Mouse (Mus musculus) embryonic facial prominence, embryonic 13.5 days (tissue): ENCODE measurements at regions not wholly inside any gene's neighbourhood (a gene's known extent, or its start where the extent isn't known, plus 50 kb on each side); places are given as distances from the start of the nearest gene placed in this dataset.

Experiments
- ATAC-seq: fragments of 200-750 bp; cut with Nextera tagmentation; 2 replicates; pipeline ENCODE4 v1.8.0; 2017; ENCODE audit warnings: low read depth; ENCODE audit not compliant: insufficient number of reproducible peaks, insufficient read depth, low FRiP score, low TSS enrichment
- H3K27ac ChIP-seq: fragments of 300-500 bp; sonication (generic); 2 replicates; pipeline ENCODE4 v1.5.1; 2015; ENCODE audit warnings: moderate library complexity, mild to moderate bottlenecking, inconsistent platforms
- H3K27me3 ChIP-seq: fragments of 300-500 bp; sonication (generic); 2 replicates; pipeline ENCODE4 v1.6.1; 2015; ENCODE audit warnings: mild to moderate bottlenecking, inconsistent platforms
- H3K36me3 ChIP-seq: fragments of 300-500 bp; sonication (generic); 2 replicates; pipeline ENCODE4 v1.6.1; 2015; ENCODE audit warnings: mild to moderate bottlenecking, inconsistent platforms
- H3K4me1 ChIP-seq: fragments of 300-500 bp; sonication (generic); 2 replicates; pipeline ENCODE4 v1.6.1; 2015; ENCODE audit warnings: inconsistent platforms
- H3K4me2 ChIP-seq: fragments of 300-500 bp; sonication (generic); 2 replicates; pipeline ENCODE4 v1.6.1; 2015; ENCODE audit warnings: moderate library complexity, mild to moderate bottlenecking, inconsistent platforms
- H3K4me3 ChIP-seq: fragments of 300-500 bp; sonication (generic); 2 replicates; pipeline ENCODE4 v1.5.1; 2015; ENCODE audit warnings: mild to moderate bottlenecking, inconsistent platforms
- H3K9ac ChIP-seq: fragments of 300-500 bp; sonication (generic); 2 replicates; pipeline ENCODE4 v1.6.1; 2015; ENCODE audit warnings: mild to moderate bottlenecking, inconsistent platforms
- H3K9me3 ChIP-seq: fragments of 300-500 bp; sonication (generic); 2 replicates; pipeline ENCODE4 v1.6.1; 2016; ENCODE audit warnings: inconsistent platforms
- WGBS: fragments of 180-500 bp; shearing (Covaris S2); methylation state at CpG from one replicate; pipeline ENCODE4 v1.1.7; 2015; ENCODE audit warnings: mixed read lengths; 5-methylcytosine and 5-hydroxymethylcytosine counted together

- H3K4me3 ChIP-seq: no peak overlapping the region
- 0 out of 2 replicates have a peak, but pooled peaks cover 7% of the 10 kb centered on the region for H3K4me1 ChIP-seq
- no peaks in the 10 kb centered on the region for H3K36me3 ChIP-seq
- H3K27me3 ChIP-seq: no peaks in the 10 kb centered on the region
- no peak overlapping the region for H3K9ac ChIP-seq
- no peak for ATAC-seq
- WGBS: 67% methylated on average over 12 of the region's 12 CpGs
- no peaks in the 10 kb centered on the region; the same call in 1 of the 2 replicates for H3K9me3 ChIP-seq
- no peak overlapping the region for H3K27ac ChIP-seq
- H3K4me2 ChIP-seq: no peak overlapping the region
Measured at GRCm38 (mm10) chr13:58495390-58496073, 92.4 kb upstream of the Hnrnpk start.

DNA sequence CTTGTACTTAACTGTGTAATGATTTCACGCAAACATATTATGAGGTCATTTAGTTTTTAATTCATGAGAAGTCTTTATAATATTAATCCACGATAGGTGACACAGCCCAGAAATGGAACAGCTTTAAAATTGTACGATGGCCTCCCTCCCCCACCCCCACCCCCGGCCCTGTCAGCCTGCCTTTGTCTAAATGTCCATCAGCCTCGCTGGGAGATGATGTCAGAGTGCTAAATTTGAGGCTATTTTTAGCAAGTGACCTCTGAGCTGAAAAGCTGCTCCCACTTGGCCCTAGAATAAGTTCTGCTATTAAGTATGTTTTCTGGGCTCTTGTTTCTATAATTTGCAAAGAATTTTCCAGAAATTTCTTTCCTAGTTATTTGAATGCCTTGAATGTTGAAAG is 91.6 kb upstream of the Hnrnpk start:
- Histone ChIP-seq H3K36me3 (no peaks in the 10 kb centered on the region), H3K4me3 (no peak overlapping the region), H3K27ac (no peak overlapping the region), H3K9me3 (no peaks in the 10 kb centered on the region; the same call in 1 of the 2 replicates), H3K27me3 (no peaks in the 10 kb centered on the region), H3K9ac (no peak overlapping the region), H3K4me2 (no peak overlapping the region), H3K4me1 (0 out of 2 replicates have a peak, but pooled peaks cover 7% of the 10 kb centered on the region)
- no peak for ATAC-seq
- 54% methylated on average over 5 of the region's 5 CpGs for WGBS

GRCm38 (mm10) chr13:58490829-58491228 is 87.7 kb upstream of the Hnrnpk start:
- Histone ChIP-seq H3K27ac (no peak overlapping the region), H3K27me3 (no peaks in the 10 kb centered on the region), H3K36me3 (no peaks in the 10 kb centered on the region), H3K9ac (no peak overlapping the region), H3K4me3 (no peak overlapping the region), H3K4me1 (0 out of 2 replicates have a peak, but pooled peaks cover 6% of the 10 kb centered on the region), H3K9me3 (no peaks in the 10 kb centered on the region; the same call in 1 of the 2 replicates), H3K4me2 (no peak overlapping the region)
- ATAC-seq: no peak
- WGBS: 68% methylated on average over 8 of the region's 8 CpGs

GRCm38 (mm10) chr13:58485011-58485410 is 81.9 kb upstream of the Hnrnpk start:
- Histone ChIP-seq H3K4me2 (no peak overlapping the region), H3K4me3 (no peak overlapping the region), H3K4me1 (no peaks in the 10 kb centered on the region), H3K27ac (no peak overlapping the region), H3K27me3 (no peaks in the 10 kb centered on the region), H3K9me3 (no peaks in the 10 kb centered on the region), H3K36me3 (no peaks in the 10 kb centered on the region), H3K9ac (no peak overlapping the region)
- WGBS: 46% methylated on average over 10 of the region's 10 CpGs
- ATAC-seq: no peak

DNA sequence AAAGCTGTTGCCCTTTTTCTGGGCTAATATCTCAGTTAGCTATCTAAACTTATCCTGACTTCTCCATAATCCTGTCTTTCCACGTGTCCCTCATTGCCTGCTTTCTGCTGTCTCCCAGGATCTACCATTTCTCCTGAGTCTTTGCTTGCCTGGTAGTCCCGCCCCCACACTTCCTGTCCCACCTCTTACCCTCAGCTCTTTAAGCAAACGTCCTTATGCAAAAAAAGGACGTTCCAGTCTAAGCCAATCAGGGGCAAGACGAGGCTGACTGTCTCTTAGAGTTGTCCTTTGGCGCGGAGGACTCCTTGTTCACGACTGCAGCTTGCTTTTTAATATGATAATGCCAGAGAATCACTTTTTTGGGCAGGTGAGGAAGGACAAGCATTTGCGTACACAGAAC is 79.6 kb upstream of the Hnrnpk start:
- no peak overlapping the region for H3K9ac ChIP-seq
- no peak for ATAC-seq
- H3K4me1 ChIP-seq: no peaks in the 10 kb centered on the region
- 63% methylated on average over 9 of the region's 9 CpGs for WGBS
- no peaks in the 10 kb centered on the region for H3K9me3 ChIP-seq
- H3K27ac ChIP-seq: no peak overlapping the region
- no peak overlapping the region for H3K4me2 ChIP-seq
- no peaks in the 10 kb centered on the region for H3K36me3 ChIP-seq
- no peaks in the 10 kb centered on the region for H3K27me3 ChIP-seq
- H3K4me3 ChIP-seq: no peak overlapping the region

- H3K27me3 ChIP-seq: no peaks in the 10 kb centered on the region
- 85% methylated on average over 10 of the region's 10 CpGs for WGBS
- no peak overlapping the region for H3K4me2 ChIP-seq
- no peaks in the 10 kb centered on the region for H3K4me1 ChIP-seq
- no peaks in the 10 kb centered on the region for H3K36me3 ChIP-seq
- no peak overlapping the region for H3K9ac ChIP-seq
- ATAC-seq: no peak
- H3K9me3 ChIP-seq: no peaks in the 10 kb centered on the region
- H3K4me3 ChIP-seq: no peak overlapping the region
- H3K27ac ChIP-seq: no peak overlapping the region
Measured at GRCm38 (mm10) chr13:58480928-58481598, 77.9 kb upstream of the Hnrnpk start.

- WGBS: 73% methylated on average over 8 of the region's 8 CpGs
- no peak for ATAC-seq
Measured at GRCm38 (mm10) chr13:58480388-58480927, 77.3 kb upstream of the Hnrnpk start.

GRCm38 (mm10) chr13:58478438-58478837 is 75.3 kb upstream of the Hnrnpk start:
- no peaks in the 10 kb centered on the region for H3K27me3 ChIP-seq
- no peak for ATAC-seq
- no peak overlapping the region for H3K4me2 ChIP-seq
- 68% methylated on average over 5 of the region's 5 CpGs for WGBS
- H3K9ac ChIP-seq: no peak overlapping the region
- no peaks in the 10 kb centered on the region for H3K36me3 ChIP-seq
- H3K4me3 ChIP-seq: no peak overlapping the region
- no peaks in the 10 kb centered on the region for H3K9me3 ChIP-seq
- H3K4me1 ChIP-seq: no peaks in the 10 kb centered on the region
- H3K27ac ChIP-seq: no peak overlapping the region

More at GRCm38 (mm10) chr13:58480388-58480927, 77.3 kb upstream of the Hnrnpk start:
- Histone ChIP-seq H3K36me3 (no peaks in the 10 kb centered on the region), H3K4me3 (no peak overlapping the region), H3K27me3 (no peaks in the 10 kb centered on the region), H3K9me3 (no peaks in the 10 kb centered on the region), H3K27ac (no peak overlapping the region), H3K4me1 (no peaks in the 10 kb centered on the region), H3K9ac (no peak overlapping the region), H3K4me2 (no peak overlapping the region)

DNA sequence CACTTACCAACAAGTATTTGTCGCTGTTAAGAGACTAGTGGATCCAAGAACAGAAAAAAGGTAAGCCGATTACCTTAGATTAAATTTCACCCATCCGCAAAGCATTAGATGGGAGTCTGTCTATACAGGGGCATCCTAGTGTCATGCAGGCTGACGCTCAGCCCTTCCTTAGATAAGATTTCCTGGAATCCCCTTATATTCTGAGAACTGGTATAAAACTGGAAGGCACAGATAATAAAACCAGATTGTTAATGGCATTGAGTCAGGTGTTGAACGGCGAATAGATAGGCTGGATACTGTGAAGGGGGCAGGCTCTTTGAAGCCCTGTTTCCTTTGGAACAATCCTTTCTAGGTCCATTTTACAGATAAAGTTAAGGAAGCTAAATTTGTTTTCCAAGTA is 74.1 kb upstream of the Hnrnpk start:
- Histone ChIP-seq H3K4me1 (0 out of 2 replicates have a peak, but pooled peaks cover 2% of the 10 kb centered on the region), H3K9me3 (no peaks in the 10 kb centered on the region), H3K36me3 (no peaks in the 10 kb centered on the region), H3K27me3 (peaks cover 11% of the 10 kb centered on the region), H3K9ac (no peak overlapping the region), H3K4me3 (no peak overlapping the region), H3K4me2 (no peak overlapping the region), H3K27ac (no peak overlapping the region)
- 90% methylated on average over 6 of the region's 6 CpGs for WGBS
- ATAC-seq: no peak

DNA sequence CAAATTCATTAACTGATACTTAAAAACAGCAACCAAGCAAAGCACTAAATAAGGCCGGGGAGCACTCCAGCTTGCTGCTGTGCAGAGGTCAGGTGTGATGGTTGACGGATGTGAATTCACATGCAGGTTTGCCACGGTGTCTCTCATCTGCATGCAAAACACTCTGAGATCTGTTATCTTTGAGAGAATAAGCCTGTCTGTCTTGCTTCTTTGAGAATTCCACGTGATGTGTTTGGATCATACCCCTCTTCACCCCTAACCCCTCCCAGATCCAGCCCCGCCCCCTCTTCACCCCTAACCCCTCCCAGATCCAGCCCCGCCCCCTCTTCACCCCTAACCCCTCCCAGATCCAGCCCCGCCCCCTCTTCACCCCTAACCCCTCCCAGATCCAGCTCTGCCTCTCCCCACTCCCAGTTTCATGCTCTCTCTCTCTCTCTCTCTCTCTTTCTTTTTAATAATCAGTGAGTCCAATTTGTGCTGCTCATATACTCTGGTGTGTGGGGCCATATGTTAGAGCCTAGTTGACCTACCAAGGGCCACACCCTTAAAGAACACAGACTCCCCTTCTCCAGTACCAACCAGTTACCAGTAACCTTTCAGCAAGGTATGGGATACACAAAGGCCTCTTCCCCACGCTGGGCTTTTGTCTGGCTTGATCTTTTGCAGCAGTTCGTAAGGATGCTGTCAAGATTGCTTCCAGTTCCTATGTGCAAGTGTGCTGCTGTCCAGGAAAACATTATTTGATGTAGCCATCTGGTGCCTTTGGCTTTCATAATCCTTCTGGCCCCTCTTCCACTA is 73.1 kb upstream of the Hnrnpk start:
- whole genome bisulfite sequencing: 41% methylated on average over 8 of the region's 9 CpGs
- no peaks in the 10 kb centered on the region for H3K36me3 ChIP-seq
- H3K4me3 ChIP-seq: no peak overlapping the region
- no peaks in the 10 kb centered on the region for H3K9me3 ChIP-seq
- no peak overlapping the region for H3K27ac ChIP-seq
- peaks cover 10% of the 10 kb centered on the region for H3K4me1 ChIP-seq
- H3K4me2 ChIP-seq: no peak overlapping the region
- ATAC-seq: no peak
- no peak overlapping the region for H3K9ac ChIP-seq
- H3K27me3 ChIP-seq: peaks cover 21% of the 10 kb centered on the region

DNA sequence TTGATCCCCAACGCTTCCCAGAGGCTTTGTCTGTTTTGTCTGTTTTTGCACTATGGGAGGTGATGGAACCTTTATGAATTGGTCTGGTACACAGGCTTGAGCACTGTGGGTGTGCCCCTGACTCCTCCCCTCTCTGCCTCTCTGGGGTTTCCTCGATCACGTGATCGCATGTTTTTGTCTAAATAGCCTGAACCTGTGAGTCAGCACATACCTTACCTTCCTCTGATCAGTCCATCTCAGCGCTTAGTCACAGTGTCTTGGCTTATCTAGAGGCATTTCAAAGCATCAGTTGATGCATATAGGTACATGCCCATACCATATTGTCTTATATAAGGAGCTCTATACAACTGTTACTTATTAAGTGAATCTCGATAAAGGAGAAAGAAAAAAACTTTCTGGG is 72.4 kb upstream of the Hnrnpk start:
- Histone ChIP-seq H3K9ac (no peak overlapping the region), H3K4me3 (no peak overlapping the region), H3K9me3 (no peaks in the 10 kb centered on the region), H3K4me1 (peaks cover 10% of the 10 kb centered on the region), H3K4me2 (no peak overlapping the region), H3K27ac (no peak overlapping the region), H3K36me3 (no peaks in the 10 kb centered on the region), H3K27me3 (peaks cover 29% of the 10 kb centered on the region)
- no peak for ATAC-seq
- 45% methylated on average over 6 of the region's 6 CpGs for WGBS
